Comparison of ENCODE assay signal across 12 mouse cellular contexts in the genomic region with DNA sequence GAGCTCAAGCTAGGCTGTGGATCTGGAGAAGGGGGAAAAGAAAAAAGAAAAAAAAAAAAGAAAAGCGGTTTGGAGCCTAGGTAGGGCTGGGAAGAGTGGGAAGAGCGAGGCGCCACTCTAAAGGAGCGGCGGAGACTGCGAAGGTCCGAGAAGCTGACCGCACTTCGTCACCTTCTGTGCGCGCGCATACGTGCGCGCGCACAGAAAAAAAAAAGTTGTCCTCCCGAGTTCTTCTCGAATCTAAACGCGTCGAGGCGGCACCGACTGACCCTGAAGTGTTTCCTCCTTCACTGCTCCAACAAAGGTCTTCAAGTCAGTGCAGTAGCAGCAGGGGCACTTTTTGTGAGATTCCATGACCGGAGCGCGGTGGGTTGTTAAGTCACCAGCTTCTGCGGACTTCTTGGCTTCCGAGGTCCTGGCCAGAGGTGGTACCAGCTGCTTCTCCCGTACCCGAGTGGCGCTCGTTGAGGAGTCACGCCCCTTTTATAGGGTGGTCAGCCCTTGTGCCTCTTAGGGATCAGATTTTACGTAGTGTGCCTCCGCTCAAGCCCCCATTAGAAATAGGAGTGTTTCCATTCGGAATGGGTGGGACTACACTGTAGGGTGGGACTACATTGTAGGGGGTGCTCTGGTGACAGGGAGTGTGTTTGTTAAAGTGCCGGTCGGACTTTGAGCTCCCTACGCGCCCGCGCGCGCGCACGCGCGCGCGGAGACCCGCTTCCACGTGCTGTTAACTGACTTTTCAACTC. TPM values are rescaled to one million over a fixed set of nuclear protein-coding genes. Genes with fewer than 3 reads are reported as not detected.
DNase-seq lines count a peak whose midpoint lies in the region; ATAC-seq and TF ChIP-seq lines count a peak whose summit lies in the region.
"Had no signal": no experiment of that assay in that cellular context is flagged by ENCODE, and none has a peak within 500 bp of the region (broad histone marks: within the 10 kb centered on the region; RNA-seq: fewer than 3 reads in every experiment).

No protein-coding gene starts in this region.

- H3K9ac ChIP-seq in hindbrain, embryonic 11.5 days (ENCODE audit: low read depth, low read length), result no peak overlapping the region
- no peak overlapping the region for H3K9ac ChIP-seq in hindbrain, embryonic 13.5 days
- H3K9ac ChIP-seq in forebrain, embryonic 14.5 days (ENCODE audit: low read length), result no peak overlapping the region
- H3K9ac ChIP-seq in liver, postnatal 0 days (replicated peaks), result no peak overlapping the region

- WGBS in hindbrain, embryonic 11.5 days, result 11% methylated on average over 52 of the region's 52 CpGs
- 24% methylated on average over 52 of the region's 52 CpGs for WGBS in hindbrain, embryonic 13.5 days
- 36% methylated on average over 52 of the region's 52 CpGs for WGBS in forebrain, embryonic 14.5 days
- 25% methylated on average over 51 of the region's 52 CpGs for WGBS in liver, postnatal 0 days (ENCODE audit: insufficient replicate concordance)

- H3K4me3 ChIP-seq in hindbrain, embryonic 11.5 days (ENCODE audit: low read depth, low read length), result peak overlapping the region; percentile 10; the same call in 1 of the 2 replicates
- no peak overlapping the region; the same call in 1 of the 2 replicates for H3K4me3 ChIP-seq in hindbrain, embryonic 13.5 days
- H3K4me3 ChIP-seq in forebrain, embryonic 14.5 days (ENCODE audit: low read depth, low read length), result peak overlapping the region; percentile 10; the same call in 1 of the 2 replicates
- peak overlapping the region; percentile 22; the same call in 1 of the 2 replicates for H3K4me3 ChIP-seq in liver, postnatal 0 days (ENCODE audit: low read depth, low read length)
- H3K4me3 ChIP-seq: heart, adult 2 months had no signal

- no peak overlapping the region for H3K4me2 ChIP-seq in hindbrain, embryonic 11.5 days (replicated peaks; ENCODE audit: low read depth, low read length)
- H3K4me2 ChIP-seq in hindbrain, embryonic 13.5 days, result no peak overlapping the region
- H3K4me2 ChIP-seq in forebrain, embryonic 14.5 days (ENCODE audit: low read length), result peak overlapping the region; percentile 25
- peak overlapping the region; percentile 62 for H3K4me2 ChIP-seq in liver, postnatal 0 days (ENCODE audit: low read depth, low read length)

- H3K36me3 ChIP-seq in hindbrain, embryonic 11.5 days (ENCODE audit: control insufficient read depth, insufficient read depth, low read length), result no peaks in the 10 kb centered on the region
- H3K36me3 ChIP-seq in hindbrain, embryonic 13.5 days, result no peaks in the 10 kb centered on the region
- no peaks in the 10 kb centered on the region for H3K36me3 ChIP-seq in forebrain, embryonic 14.5 days (ENCODE audit: control insufficient read depth, insufficient read depth, low read length)
- no peaks in the 10 kb centered on the region for H3K36me3 ChIP-seq in liver, postnatal 0 days (replicated peaks; ENCODE audit: insufficient read depth, low read length)

- no peak for ATAC-seq in hindbrain, embryonic 11.5 days (ENCODE audit: low FRiP score)
- ATAC-seq in hindbrain, embryonic 13.5 days (ENCODE audit: low FRiP score), result no peak
- 0 out of 2 replicates have a peak, but pooled peaks have one; percentile 18 for ATAC-seq in forebrain, embryonic 14.5 days
- no peak for ATAC-seq in liver, postnatal 0 days

- peaks cover 59% of the 10 kb centered on the region for H3K27me3 ChIP-seq in hindbrain, embryonic 11.5 days (ENCODE audit: control insufficient read depth, insufficient read depth, low read length)
- peaks cover 86% of the 10 kb centered on the region for H3K27me3 ChIP-seq in hindbrain, embryonic 13.5 days
- H3K27me3 ChIP-seq in forebrain, embryonic 14.5 days (replicated peaks; ENCODE audit: control insufficient read depth, insufficient read depth, low read length), result peaks cover 53% of the 10 kb centered on the region
- peaks cover 56% of the 10 kb centered on the region for H3K27me3 ChIP-seq in liver, postnatal 0 days (ENCODE audit: insufficient read depth, low read length)

- no peaks in the 10 kb centered on the region for H3K9me3 ChIP-seq in hindbrain, embryonic 11.5 days (ENCODE audit: control insufficient read depth, low read length)
- H3K9me3 ChIP-seq in hindbrain, embryonic 13.5 days, result no peaks in the 10 kb centered on the region
- H3K9me3 ChIP-seq in forebrain, embryonic 14.5 days (replicated peaks; ENCODE audit: control insufficient read depth, low read length), result no peaks in the 10 kb centered on the region
- H3K9me3 ChIP-seq in liver, postnatal 0 days (ENCODE audit: low read length), result no peaks in the 10 kb centered on the region

- TF ChIP-seq CTCF in liver, postnatal 0 days (IDR thresholded peaks at IDR 0.05; ENCODE audit: low read depth), result no peak

- no peak for TF ChIP-seq EP300 in liver, postnatal 0 days (IDR thresholded peaks at IDR 0.05; ENCODE audit: low read depth)

- peak; percentile 48 for DNase-seq in hindbrain, embryonic 11.5 days (ENCODE audit: low spot score)
- DNase-seq in MN1 (ENCODE audit: low spot score) (peak; percentile 54), adipocyte (ENCODE audit: low spot score) (no peak)
- no peak for DNase-seq in forebrain, embryonic 14.5 days (ENCODE audit: low spot score)
- DNase-seq in liver, postnatal 0 days, result no peak
- no peak for DNase-seq in left cerebral cortex, adult 9 months (ENCODE audit: low spot score in 2 of 2)
- DNase-seq in gastrocnemius, adult 8-10 months (ENCODE audit: low spot score in 2 of 2), result no peak
- DNase-seq: cerebellum, adult 18-20 months; heart, adult 2 months had no signal

- H3K4me1 ChIP-seq in hindbrain, embryonic 11.5 days (replicated peaks; ENCODE audit: control insufficient read depth, insufficient read depth, low read length), result no peaks in the 10 kb centered on the region
- no peaks in the 10 kb centered on the region for H3K4me1 ChIP-seq in hindbrain, embryonic 13.5 days (replicated peaks)
- no peaks in the 10 kb centered on the region for H3K4me1 ChIP-seq in forebrain, embryonic 14.5 days (ENCODE audit: control insufficient read depth, insufficient read depth, low read length)
- H3K4me1 ChIP-seq in liver, postnatal 0 days (ENCODE audit: insufficient read depth), result no peaks in the 10 kb centered on the region

- H3K27ac ChIP-seq in hindbrain, embryonic 11.5 days (ENCODE audit: low read depth, low read length), result no peak overlapping the region
- H3K27ac ChIP-seq in hindbrain, embryonic 13.5 days, result no peak overlapping the region
- no peak overlapping the region for H3K27ac ChIP-seq in forebrain, embryonic 14.5 days (ENCODE audit: low read depth, low read length)
- no peak overlapping the region for H3K27ac ChIP-seq in liver, postnatal 0 days (ENCODE audit: low read depth)
- H3K27ac ChIP-seq: heart, adult 2 months; macrophage had no signal

RNA-seq across cellular contexts. Expression of a gene that starts 2.0 kb away (rescaled TPM):
- not detected in 2 replicates for polyA plus RNA-seq in hindbrain, embryonic 11.5 days (2014; fragmentation: Nextera tagmentation; extraction: Ambion mirVana)
- not detected in 2 replicates for polyA plus RNA-seq in hindbrain, embryonic 13.5 days (2015; fragmentation: Nextera tagmentation; extraction: Ambion mirVana)
- not detected in 2 replicates for polyA plus RNA-seq in forebrain, embryonic 14.5 days (2014; fragmentation: Nextera tagmentation; extraction: Ambion mirVana)
- polyA plus RNA-seq in liver, postnatal 0 days (2015; fragmentation: Nextera tagmentation; extraction: Ambion mirVana), result not detected in 2 replicates
- not detected for total RNA-seq in gastrocnemius, adult 8-10 months (2022)
- total RNA-seq: heart, adult 2 months; MEL had no signal
- polyA plus RNA-seq: heart, adult 2 months; macrophage had no signal

Comparison
In these comparisons a context has a peak if more than half of its experiments do, and no peak if none do; other contexts are left out.
1. DNase-seq: peak in hindbrain, embryonic 11.5 days (single experiment) and MN1 (single experiment); none in forebrain, embryonic 14.5 days (single experiment), liver, postnatal 0 days (single experiment), left cerebral cortex, adult 9 months (0 of 2), gastrocnemius, adult 8-10 months (0 of 2) and adipocyte (single experiment).
2. H3K4me2 ChIP-seq: peak in forebrain, embryonic 14.5 days (single experiment) and liver, postnatal 0 days (single experiment); none in hindbrain, embryonic 11.5 days (single experiment) and hindbrain, embryonic 13.5 days (single experiment).